Mouse (Mus musculus) WW6 (cell line): ENCODE data around the gene Mdm2.
"Not testable (repeated sequence)": the region's sequence is repeated elsewhere in the genome, so short reads cannot be mapped to it uniquely, and the experiment has no call there.

ENCODE experiments used
- DNase-seq: peaks from one replicate; pipeline ENCODE4 v3.0.0-alpha.2; 2013; ENCODE audit warnings: low read depth, low spot score

The Mdm2 gene

GRCm38 (mm10) chr10:117713466-117713865, 2.9 kb upstream of the Mdm2 start:
- DNase-seq, result no peak

DNA sequence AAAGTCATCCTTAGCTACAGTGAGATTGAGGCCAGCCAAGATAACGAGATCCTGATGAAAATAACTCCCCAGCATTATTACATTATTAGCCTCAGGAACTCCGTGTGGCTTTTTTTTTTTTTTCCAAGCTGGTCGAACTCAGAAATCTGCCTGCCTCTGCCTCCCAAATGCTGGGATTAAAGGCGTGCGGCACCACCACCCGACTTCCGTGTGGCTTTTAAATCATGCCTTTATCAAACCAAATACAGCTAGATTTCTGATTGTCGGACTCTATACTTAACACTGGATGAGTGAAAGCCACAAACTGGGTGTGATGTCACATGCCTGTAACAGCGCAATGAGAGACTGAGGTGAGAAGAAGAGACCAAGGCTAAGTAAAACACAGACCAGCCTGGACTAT, 2.3 kb upstream of the Mdm2 start:
- no peak for DNase-seq

DNA sequence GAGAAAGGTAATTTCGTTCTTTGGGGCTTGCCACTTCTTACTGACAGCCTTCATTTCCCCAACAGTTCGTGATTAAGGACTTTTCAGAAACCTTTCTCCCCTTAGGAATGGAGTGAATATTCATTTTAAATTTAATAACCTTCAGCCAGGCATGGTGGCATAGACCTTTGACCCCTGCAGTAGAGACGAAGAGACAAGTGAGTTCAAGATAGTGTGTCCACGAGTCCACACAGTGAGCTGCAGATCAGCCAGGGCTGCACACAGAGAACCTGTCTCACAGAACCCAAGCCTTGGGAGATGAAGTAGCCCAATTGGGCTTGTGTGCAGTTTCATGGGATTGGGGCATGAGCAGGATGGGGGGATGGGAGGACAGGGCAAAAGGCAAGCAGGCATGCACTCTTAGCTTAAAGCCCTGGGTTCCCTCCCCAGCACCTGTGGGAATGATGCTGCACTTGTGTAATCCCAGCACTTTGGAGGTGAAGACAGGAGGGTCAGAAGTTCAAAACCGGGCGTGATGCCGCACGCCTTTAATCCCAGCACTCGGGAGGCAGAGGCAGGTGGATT, 1.7 kb upstream of the Mdm2 start:
- no peak for DNase-seq

- DNase-seq, result no peak
These were observed 850 bp upstream of the Mdm2 start for GRCm38 (mm10) chr10:117711408-117711807.

GRCm38 (mm10) chr10:117709930-117710603, 491 bp downstream of the Mdm2 start:
- DNase-seq, result peak; percentile 49

GRCm38 (mm10) chr10:117709326-117709830, 1.2 kb downstream of the Mdm2 start:
- no peak for DNase-seq

- no peak for DNase-seq
These were observed 1.7 kb downstream of the Mdm2 start for GRCm38 (mm10) chr10:117708856-117709255.

- no peak for DNase-seq
These were observed 2.2 kb downstream of the Mdm2 start for GRCm38 (mm10) chr10:117708376-117708775.

DNA sequence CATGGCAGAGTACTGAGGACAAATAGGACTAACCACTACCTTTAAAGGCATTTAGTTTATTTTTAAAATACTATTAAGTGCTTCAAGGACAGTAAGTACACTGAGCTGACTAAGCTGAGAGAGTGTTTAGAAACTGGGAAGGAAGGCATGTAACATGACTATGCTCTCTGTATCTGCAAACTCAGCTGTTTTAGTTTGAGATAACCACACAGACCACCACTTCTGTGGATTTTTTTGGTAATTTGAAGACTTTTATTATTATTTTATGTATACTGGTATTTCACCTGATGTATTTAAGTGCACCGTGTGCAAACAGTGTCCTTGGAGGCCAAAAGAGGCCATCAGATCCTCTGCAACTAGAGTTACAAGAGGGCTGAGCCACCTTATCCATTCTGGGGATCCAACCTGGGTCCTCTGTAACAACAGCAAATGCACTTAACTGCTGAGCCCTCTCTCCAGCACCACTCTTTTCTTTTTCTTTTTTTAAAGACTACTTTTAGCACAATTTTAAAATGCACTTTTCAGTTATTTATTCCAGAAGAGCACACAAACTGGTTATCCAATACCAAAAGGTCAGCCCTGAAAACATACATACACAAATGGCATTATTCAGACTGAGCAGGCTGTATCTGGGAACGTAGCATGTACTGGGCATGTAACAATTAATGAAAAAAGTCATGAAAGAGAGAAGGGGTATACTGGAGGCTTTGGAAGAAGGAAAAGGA, 3.3 kb downstream of the Mdm2 start:
- DNase-seq, result no peak

DNA sequence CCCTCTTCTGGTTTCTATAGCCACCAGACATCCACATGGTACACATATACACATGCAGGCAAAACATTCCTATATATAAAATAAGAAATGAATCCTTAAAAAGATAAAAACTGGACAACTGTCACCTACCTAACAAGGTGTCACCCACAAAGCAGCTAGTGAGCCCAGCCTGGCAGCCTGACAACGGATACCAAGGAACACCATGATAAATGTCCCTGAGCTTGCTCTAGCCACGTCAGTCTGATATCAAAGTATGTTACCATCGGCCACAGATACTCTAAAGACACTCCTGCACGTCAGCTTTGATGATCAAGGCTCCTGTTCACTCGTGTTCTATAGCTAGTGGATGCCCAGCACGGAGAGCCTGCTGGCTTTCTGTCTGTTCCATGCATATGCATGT, 4.1 kb downstream of the Mdm2 start:
- no peak for DNase-seq

DNA sequence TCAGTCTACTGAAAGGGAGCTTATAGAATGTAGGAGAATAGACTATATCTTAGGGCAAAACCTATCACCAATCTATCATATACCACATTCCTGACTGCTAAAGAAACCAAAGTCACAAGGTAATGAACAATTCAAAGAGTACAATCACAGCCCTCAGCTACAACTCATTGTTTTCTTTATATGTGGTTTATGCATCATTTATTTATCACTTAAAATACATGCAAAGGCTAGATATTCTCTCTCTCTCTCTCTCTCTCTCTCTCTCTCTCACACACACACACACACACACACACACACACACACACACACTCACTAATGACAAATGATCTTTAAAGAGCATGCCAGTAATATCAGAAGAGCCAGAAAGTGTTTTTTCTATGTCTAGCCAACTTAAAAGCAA, 4.8 kb downstream of the Mdm2 start:
- DNase-seq, result no peak

DNA sequence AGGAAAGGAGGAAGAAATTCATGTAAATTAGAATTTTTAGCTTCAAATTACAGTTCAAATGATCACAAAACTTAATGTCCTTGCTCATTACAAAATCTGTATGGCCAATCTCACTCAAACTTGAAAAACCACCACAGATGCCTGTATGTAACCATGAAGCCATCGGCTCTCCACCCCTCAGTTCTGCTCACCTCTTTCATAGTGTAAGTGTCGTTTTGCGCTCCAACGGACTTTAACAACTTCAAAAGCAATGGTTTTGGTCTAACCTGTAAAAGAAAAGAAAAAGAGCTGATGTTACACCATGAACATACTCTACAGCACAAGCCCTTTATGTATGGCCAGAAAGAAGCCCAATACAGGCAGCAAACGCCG, 5.6 kb downstream of the Mdm2 start:
- no peak for DNase-seq

- not testable (repeated sequence) for DNase-seq
These were observed 6.1 kb downstream of the Mdm2 start for GRCm38 (mm10) chr10:117704314-117704963.

DNA sequence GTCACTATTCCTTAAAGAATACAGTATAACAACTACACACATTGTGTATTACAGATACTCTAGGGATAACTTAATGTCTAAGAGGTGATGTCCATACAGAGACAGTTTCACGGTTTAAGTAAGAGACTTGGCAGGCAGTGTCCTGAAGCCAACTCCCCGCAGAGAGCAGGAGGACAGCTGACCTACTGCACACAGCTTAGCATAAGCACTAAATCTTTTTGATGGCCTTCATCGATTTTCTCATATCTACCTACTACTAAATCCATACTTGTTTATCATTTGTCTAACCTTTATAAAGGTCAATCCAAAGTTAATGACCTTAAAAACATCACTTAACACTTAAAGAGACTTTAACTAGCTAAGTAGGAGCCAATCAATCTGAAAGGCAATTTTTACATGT, 7.1 kb downstream of the Mdm2 start:
- no peak for DNase-seq

GRCm38 (mm10) chr10:117702024-117702833, 8.3 kb downstream of the Mdm2 start:
- no peak for DNase-seq

DNA sequence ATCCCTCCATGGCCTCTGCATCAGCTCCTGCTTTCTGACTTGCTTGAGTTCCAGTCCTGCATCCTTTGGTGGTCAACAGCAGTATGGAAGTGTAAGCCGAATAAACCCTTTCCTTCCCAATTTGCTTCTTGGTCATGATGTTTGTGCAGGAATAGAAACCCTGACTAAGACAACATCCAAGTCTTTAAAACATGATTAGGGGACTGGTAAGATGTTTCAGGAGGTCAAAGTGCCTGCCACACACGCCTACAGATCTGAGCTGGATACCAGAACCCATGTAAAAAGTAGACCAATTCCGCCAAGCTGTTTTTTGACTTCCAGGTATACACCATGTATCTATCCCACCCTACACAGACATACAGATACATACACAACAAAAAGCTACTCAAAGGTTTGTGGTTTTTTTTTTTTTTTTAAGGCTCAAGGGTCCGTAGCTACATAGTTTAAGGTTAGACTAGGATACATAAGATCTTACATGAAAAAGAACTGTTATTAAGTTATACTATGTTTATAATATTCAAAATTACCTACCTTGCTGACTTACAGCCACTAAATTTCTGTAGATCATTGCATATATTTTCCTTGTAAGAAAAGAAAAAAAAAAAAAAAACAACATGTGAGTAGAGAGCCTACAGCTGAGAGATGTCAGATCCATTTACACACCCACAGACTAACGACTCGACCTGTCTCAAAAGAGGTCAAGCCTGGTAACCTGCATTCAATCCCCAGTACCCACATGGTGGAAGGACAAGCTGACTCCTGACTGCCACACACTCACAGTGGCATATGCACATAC, 9.3 kb downstream of the Mdm2 start:
- no peak for DNase-seq

DNA sequence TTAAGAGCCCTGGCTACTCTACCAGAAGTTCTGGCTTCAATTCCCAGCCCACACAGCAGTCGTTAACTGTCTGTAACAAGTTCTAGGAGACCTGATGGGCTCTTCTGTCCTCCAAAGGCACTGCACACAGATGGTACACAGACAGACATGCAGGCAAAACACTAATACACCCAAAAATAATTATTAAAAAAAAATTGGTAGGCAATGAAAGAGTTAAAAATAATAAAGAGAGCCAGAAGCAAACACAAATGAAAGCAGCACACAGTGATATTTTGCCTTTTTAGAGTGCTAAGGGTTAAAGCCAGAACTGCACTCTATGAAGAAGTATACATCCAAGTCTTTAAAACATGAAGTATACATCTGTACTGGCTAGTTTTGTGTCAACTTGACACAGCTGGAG, 10.1 kb downstream of the Mdm2 start:
- DNase-seq, result no peak

GRCm38 (mm10) chr10:117699914-117700313, 10.6 kb downstream of the Mdm2 start:
- no peak for DNase-seq

DNA sequence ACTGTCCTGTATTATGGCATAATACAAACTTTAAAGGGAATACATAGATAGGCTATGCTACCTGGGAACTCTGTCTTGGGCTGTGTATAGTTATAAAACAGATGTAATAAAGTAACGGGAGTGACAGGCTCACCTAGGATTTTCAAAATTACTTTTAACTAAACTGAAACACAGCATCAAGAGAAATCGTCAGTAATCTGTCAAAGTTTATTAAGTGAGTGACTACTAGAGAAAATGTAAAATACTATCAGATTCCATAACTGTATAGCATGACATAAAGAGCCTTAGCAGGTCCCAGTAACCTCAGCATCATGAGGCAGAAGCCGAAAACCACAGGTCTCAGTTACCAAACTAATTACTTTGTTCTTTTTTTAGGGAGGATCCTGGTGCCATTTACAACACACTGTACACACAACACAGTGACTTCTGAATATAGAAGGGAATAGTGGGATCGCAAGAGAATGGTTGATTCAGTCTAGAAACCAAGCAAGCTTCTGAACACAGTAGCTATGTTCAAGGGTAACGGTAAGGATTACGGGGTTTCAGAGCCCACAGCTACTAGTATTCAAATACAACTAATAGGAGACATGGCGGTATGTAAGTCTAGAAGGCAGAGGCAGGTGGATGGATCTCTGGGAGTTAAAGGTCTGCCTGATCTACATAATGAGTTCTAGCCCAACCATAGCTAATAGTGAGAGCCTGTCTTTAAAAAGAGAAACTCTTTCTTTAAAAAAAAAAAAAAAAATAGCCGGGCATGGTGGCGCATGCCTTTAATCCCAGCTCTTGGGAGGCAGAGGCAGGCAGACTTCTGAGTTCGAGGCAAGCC, 12.0 kb downstream of the Mdm2 start:
- DNase-seq, result no peak

DNA sequence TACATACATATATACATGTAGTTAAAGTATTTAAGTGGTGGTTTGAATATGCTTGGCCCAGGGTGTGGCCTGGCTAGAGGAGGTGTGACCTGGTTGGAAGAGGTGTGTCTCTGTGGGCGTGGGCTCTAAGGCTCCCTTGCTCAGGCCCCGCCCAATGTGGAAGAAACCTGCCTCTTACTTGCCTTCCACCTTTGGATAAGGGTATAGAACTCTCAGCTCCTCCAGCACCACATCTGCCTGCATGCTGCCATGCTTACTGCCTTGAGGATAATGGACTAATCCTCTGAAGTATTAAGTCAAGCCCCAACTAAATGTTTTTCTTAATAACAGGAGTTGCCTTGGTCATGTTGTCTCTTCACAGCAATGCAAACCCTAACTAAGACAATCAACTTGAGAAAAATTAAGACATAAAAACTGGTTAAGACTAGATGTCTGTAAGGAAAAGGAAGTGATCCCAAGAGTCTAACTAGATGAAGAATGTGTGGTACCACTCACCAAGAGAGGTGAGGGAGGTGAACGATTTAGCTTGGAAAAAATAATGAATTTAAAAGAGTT, 12.9 kb downstream of the Mdm2 start:
- no peak for DNase-seq
